Mouse (Mus musculus): Measurements from ENCODE around the gene Sipa1l1.

DNA sequence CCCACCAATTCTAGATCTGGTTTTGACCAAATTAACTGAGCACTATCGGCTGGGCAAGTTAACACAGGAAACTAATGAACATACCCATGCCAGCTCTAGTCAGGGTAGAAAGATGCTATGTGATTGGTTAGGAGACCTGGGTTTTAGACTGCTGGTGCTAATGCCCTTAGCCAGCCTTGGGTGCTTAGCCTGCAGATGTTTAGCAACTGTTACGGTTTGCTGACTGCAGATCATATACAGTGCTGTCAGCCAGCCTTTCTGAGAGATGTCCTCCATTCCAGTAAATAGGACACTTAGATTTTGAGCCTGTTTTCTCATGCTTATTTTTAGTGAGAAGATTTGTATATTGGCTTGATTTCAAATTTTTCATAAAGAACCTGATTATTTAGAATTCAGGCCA is 135.0 kb downstream of the Sipa1l1 start:
- TF ChIP-seq HCFC1 (IDR thresholded peaks at IDR 0.05; ENCODE audit: borderline replicate concordance, insufficient read depth, low read length) (no peak), ZC3H11A (IDR thresholded peaks at IDR 0.05; ENCODE audit: borderline replicate concordance, low read depth, low read length) (no peak), CHD2 (IDR thresholded peaks at IDR 0.05; ENCODE audit: low read depth, low read length) (no peak), ZNF384 (IDR thresholded peaks at IDR 0.05; ENCODE audit: low read depth, low read length) (no peak), MAFK (IDR thresholded peaks at IDR 0.05; ENCODE audit: insufficient read depth, low read depth, low read length) (no peak)

Measured in ES-E14 (cell line).